Mouse (Mus musculus) cerebral cortex, adult 2 months (tissue): ENCODE data around the gene Usp49.

ENCODE experiments used
- WGBS: fragments of 180-500 bp; shearing (Covaris S2); methylation state at CpG from one replicate; pipeline ENCODE4 v1.1.7; 2018; 5-methylcytosine and 5-hydroxymethylcytosine counted together

Gene Usp49

GRCm38 (mm10) chr17:47735553-47736100 is 105.1 kb downstream of the Usp49 start:
- WGBS, result 84% methylated on average over 14 of the region's 14 CpGs
